Mouse (Mus musculus) midbrain, embryonic 16.5 days (tissue): ENCODE measurements at regions not wholly inside any gene's neighbourhood (a gene's known extent, or its start where the extent isn't known, plus 50 kb on each side); places are given as distances from the start of the nearest gene placed in this dataset.

ENCODE experiments used
- ATAC-seq: fragments of 200-750 bp; cut with Nextera tagmentation; 2 replicates; pipeline ENCODE4 v1.8.0; 2017; ENCODE audit warnings: moderate TSS enrichment
- H3K27ac ChIP-seq: fragments of 300-500 bp; sonication (generic); 2 replicates; pipeline ENCODE4 v1.5.1; 2014; ENCODE audit warnings: mild to moderate bottlenecking, low read length, mixed read lengths
- H3K27me3 ChIP-seq: fragments of 300-500 bp; sonication (generic); 2 replicates; pipeline ENCODE4 v1.6.1; 2014; ENCODE audit warnings: low read depth, low read length, mixed read lengths; ENCODE audit not compliant: control insufficient read depth, insufficient read depth
- H3K36me3 ChIP-seq: fragments of 300-500 bp; sonication (generic); 2 replicates; pipeline ENCODE4 v1.6.1; 2014; ENCODE audit warnings: mild to moderate bottlenecking, low read length, moderate library complexity, mixed read lengths; ENCODE audit not compliant: control insufficient read depth, insufficient read depth
- H3K4me1 ChIP-seq: fragments of 300-500 bp; sonication (generic); 2 replicates; pipeline ENCODE4 v1.6.1; 2014; ENCODE audit warnings: mild to moderate bottlenecking, low read length, mixed read lengths; ENCODE audit not compliant: control insufficient read depth, insufficient read depth
- H3K4me2 ChIP-seq: fragments of 300-500 bp; sonication (generic); 2 replicates; pipeline ENCODE4 v1.6.1; 2014; ENCODE audit warnings: mild to moderate bottlenecking, low read length, mixed read lengths
- H3K4me3 ChIP-seq: fragments of 300-500 bp; sonication (generic); 2 replicates; pipeline ENCODE4 v1.5.1; 2014; ENCODE audit warnings: low read depth, mild to moderate bottlenecking, low read length, moderate library complexity, mixed read lengths
- H3K9ac ChIP-seq: fragments of 300-500 bp; sonication (generic); 2 replicates; pipeline ENCODE4 v1.6.1; 2014; ENCODE audit warnings: low read depth, low read length, mixed read lengths
- H3K9me3 ChIP-seq: fragments of 300-500 bp; sonication (generic); replicated peaks from 2 replicates; pipeline ENCODE4 v1.6.1; 2014; ENCODE audit warnings: mild to moderate bottlenecking, low read length, mixed read lengths; ENCODE audit not compliant: control insufficient read depth, poor library complexity, severe bottlenecking
- WGBS: fragments of 180-500 bp; shearing (Covaris S2); extraction: QIAGEN DNeasy Blood & Tissue Kit; methylation state at CpG from one replicate; pipeline ENCODE4 v1.1.7; 2014; 5-methylcytosine and 5-hydroxymethylcytosine counted together

DNA sequence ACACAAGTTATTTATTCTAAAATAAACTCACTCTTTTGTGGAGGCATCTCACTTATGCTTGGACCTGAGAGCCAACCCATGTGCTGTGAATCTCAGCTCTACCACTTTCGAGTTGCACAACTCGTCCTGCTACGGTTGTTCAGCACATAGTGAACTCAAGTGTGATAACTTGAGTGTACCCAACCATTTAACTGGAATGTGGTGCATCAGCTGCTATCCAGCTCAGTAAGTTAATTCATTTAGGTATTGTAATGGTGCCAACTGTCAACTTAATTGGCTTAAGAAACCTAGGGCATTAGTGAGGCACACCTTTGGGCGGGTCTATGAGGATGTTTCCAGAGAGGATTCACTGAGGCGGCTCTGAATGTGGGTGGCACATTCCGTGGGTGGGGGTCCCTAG lies 221.6 kb upstream of the Egln3 start:
- no peaks in the 10 kb centered on the region for H3K9me3 ChIP-seq
- no peaks in the 10 kb centered on the region for H3K4me1 ChIP-seq
- no peak overlapping the region for H3K4me3 ChIP-seq
- ATAC-seq = no peak
- H3K9ac ChIP-seq = no peak overlapping the region
- WGBS = 85% methylated on average over 6 of the region's 6 CpGs
- no peak overlapping the region for H3K27ac ChIP-seq
- H3K27me3 ChIP-seq = no peaks in the 10 kb centered on the region
- no peak overlapping the region for H3K4me2 ChIP-seq
- H3K36me3 ChIP-seq = no peaks in the 10 kb centered on the region

DNA sequence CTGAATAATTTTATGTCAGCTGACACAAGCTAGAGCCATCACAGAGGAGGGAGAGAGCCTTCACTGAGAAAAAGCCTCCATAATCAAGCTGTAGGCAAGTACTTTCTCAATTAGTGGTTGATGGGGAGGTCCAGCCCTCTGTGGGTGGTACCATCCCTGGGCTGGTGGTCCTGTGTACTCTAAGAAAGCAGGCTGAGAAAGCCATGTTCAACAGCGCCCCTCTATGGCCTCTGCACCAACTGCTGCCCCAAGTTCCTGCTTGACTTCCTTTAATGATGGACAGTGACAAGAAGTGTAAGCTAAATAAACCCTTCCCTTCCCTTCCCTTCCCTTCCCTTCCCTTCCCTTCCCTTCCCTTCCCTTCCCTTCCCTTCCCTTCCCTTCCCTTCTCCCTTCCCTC lies 211.2 kb upstream of the Egln3 start:
- Histone ChIP-seq H3K27me3 (no peaks in the 10 kb centered on the region), H3K4me2 (no peak overlapping the region)
- WGBS = 29% methylated on average over 1 of the region's 1 CpGs

DNA sequence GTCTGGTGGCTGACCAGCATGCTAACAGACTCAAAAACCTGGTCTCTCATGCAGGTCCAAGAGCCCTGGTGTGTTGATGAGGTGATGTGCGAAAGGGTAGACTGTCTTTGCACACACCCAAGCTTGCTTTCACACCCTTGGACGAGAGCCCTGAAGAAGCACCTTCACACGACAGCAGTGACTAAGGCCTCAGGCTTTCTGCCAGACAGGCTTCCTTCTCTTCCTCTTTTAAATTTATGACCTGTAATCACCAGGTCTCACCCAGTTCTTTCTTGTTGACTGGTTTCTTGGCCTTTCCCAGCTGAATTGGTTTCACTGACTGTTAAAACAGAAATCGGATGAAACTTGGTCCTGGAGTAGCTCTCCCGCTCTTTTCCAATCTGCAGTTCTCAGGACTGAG lies 210.5 kb upstream of the Egln3 start:
- Histone ChIP-seq H3K9ac (no peak overlapping the region), H3K27ac (no peak overlapping the region), H3K36me3 (no peaks in the 10 kb centered on the region), H3K27me3 (no peaks in the 10 kb centered on the region), H3K4me1 (no peaks in the 10 kb centered on the region), H3K4me3 (no peak overlapping the region), H3K9me3 (no peaks in the 10 kb centered on the region), H3K4me2 (no peak overlapping the region)
- WGBS = 92% methylated on average over 5 of the region's 5 CpGs
- ATAC-seq = no peak

More for the DNA sequence above, 211.2 kb upstream of the Egln3 start:
- Histone ChIP-seq H3K4me1 (no peaks in the 10 kb centered on the region), H3K9me3 (no peaks in the 10 kb centered on the region), H3K27ac (no peak overlapping the region), H3K36me3 (no peaks in the 10 kb centered on the region), H3K4me3 (no peak overlapping the region), H3K9ac (no peak overlapping the region)
- no peak for ATAC-seq

DNA sequence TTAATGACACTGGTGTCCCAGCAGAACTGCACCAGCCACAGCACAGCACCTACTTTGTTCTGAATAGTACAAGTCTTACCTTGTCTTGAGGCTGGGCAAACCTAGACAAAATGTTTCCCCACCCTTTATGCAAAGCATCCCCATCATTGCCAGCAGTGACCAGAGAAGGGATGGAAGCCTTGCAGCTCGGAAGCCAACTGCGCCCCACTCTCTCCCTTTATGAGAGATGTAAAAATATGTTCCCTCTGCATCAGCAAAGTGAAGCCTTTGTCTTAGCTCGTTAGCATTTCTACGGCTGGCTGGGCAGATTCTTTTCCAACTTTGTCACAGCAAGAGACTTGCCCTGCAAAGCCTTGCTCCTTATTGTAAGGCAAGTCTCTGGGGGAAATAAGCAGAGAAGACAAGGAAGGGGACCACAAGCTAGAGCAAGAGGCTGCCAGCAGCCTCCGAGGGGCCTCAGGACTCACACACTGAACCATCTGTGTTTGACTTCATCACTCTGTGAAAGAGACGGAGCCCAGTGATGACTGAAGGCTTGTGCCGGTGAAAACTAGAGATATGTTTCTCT lies 206.5 kb upstream of the Egln3 start:
- no peak for ATAC-seq

DNA sequence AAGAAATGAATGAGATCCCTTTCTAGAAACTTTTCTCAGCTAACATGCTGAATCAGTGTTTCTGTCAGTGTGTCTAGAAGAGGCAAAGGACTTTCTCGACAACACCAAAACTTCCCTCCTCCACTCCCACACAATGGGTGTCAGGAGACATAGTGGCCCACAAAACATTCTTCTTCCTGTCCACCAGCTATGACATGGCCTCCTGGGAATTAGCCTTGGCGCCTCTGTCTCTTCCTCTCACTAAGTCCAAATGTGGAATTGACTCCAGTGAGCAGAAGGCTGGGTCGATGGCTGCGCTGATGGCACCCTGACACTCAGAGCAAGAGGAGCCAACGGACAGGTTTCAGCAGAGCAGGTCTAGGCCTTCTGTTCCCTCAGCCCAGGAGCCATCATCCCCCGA lies 205.2 kb upstream of the Egln3 start:
- H3K27me3 ChIP-seq = no peaks in the 10 kb centered on the region
- peaks cover 4% of the 10 kb centered on the region for H3K4me1 ChIP-seq
- 82% methylated on average over 6 of the region's 6 CpGs for WGBS
- H3K27ac ChIP-seq = no peak overlapping the region
- no peaks in the 10 kb centered on the region for H3K36me3 ChIP-seq
- H3K4me3 ChIP-seq = no peak overlapping the region
- no peak overlapping the region for H3K4me2 ChIP-seq
- ATAC-seq = no peak
- H3K9me3 ChIP-seq = no peaks in the 10 kb centered on the region
- no peak overlapping the region for H3K9ac ChIP-seq

More for the DNA sequence above, 206.5 kb upstream of the Egln3 start:
- Histone ChIP-seq H3K9ac (no peak overlapping the region), H3K27ac (no peak overlapping the region), H3K4me3 (no peak overlapping the region), H3K9me3 (no peaks in the 10 kb centered on the region), H3K27me3 (no peaks in the 10 kb centered on the region), H3K4me2 (no peak overlapping the region), H3K36me3 (no peaks in the 10 kb centered on the region), H3K4me1 (peaks cover under 1% of the 10 kb centered on the region)
- 26% methylated on average over 7 of the region's 7 CpGs for WGBS

DNA sequence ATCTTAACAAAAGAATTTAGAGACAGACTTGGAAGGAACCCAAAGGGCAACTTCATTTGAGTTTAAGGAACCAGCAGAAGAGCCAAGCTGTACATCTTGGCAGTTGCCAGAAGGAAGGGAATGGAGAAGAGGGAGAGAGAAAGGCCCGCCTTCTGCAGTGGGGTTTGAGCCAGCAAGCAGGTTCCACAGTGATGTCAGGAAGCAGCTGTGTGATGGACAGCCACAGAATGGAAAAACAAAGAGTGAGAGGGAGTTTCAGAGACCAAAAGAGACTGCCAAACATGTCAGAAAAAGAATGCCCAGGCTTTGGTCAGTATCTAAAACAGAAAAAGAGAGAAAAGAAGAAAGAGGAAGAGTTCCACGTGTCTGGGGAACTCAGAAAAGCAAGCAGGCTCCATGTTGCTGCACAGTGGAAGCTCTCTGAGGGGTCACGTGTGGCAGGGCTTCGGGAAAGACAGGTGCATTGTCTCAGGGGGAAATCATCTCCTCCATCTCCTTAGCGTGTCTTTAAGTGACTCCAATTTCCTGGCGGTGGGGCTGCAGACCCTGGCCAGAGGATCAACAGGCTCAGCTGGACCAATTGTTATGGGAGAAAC lies 203.7 kb upstream of the Egln3 start:
- H3K27me3 ChIP-seq = no peaks in the 10 kb centered on the region
- ATAC-seq = no peak
- H3K9me3 ChIP-seq = no peaks in the 10 kb centered on the region
- H3K4me2 ChIP-seq = no peak overlapping the region
- no peak overlapping the region for H3K27ac ChIP-seq
- no peak overlapping the region for H3K9ac ChIP-seq
- peaks cover 4% of the 10 kb centered on the region for H3K4me1 ChIP-seq
- H3K4me3 ChIP-seq = no peak overlapping the region
- WGBS = 63% methylated on average over 6 of the region's 6 CpGs
- H3K36me3 ChIP-seq = no peaks in the 10 kb centered on the region

DNA sequence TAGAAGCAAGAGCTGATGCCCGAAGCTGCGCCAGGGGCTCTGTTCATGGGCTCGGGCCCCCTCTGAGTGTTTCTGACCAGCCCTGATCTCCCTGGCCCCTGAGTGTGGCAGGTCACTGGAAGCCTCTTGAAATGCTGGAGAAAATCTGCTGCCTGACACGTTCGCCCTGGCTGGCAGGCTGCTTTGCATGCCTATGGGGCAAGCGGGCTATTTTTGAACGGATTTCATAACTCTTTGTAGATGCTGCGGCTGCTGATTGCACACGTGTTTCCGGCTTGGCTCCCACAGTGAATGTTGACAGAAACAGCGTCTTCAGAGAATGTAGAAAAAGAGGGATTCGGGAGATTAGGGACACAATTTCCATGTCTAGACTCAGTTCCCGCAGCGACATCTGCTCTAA lies 201.4 kb upstream of the Egln3 start:
- no peak for ATAC-seq
- 25% methylated on average over 14 of the region's 14 CpGs for WGBS
- H3K4me3 ChIP-seq = peak overlapping the region; percentile 15; the same call in 1 of the 2 replicates

DNA sequence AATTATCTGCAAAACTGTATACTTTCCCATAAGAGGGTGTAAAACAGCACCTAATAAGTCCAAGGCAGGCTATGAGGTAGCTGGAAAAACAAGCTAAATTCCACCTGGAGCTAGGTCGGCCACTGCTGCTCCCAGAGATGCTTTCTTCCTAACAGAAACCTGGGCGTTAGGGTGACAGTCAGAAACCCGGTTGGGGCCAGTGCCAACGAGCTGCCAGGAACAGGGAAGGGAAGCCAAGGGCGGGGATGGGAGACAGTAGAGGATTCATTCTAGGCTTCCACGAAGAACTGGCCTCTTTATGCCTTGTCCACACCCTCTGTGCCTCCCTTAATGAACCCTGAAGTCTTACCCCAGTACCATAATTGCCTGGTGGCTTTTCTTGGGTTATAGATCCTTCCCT lies 198.9 kb upstream of the Egln3 start:
- H3K4me3 ChIP-seq = no peak overlapping the region
- H3K36me3 ChIP-seq = no peaks in the 10 kb centered on the region
- 93% methylated on average over 6 of the region's 6 CpGs for WGBS
- H3K27me3 ChIP-seq = no peaks in the 10 kb centered on the region
- H3K9ac ChIP-seq = no peak overlapping the region
- ATAC-seq = no peak
- H3K4me1 ChIP-seq = peaks cover 4% of the 10 kb centered on the region
- H3K9me3 ChIP-seq = 0 out of 2 replicates have a peak, but pooled peaks cover 4% of the 10 kb centered on the region
- H3K4me2 ChIP-seq = no peak overlapping the region
- no peak overlapping the region for H3K27ac ChIP-seq

More for the DNA sequence above, 201.4 kb upstream of the Egln3 start:
- Histone ChIP-seq H3K36me3 (no peaks in the 10 kb centered on the region), H3K27ac (no peak overlapping the region), H3K4me1 (peaks cover 4% of the 10 kb centered on the region), H3K27me3 (no peaks in the 10 kb centered on the region), H3K4me2 (peak overlapping the region; percentile 48), H3K9ac (peak overlapping the region; percentile 44; the same call in 1 of the 2 replicates), H3K9me3 (0 out of 2 replicates have a peak, but pooled peaks cover 4% of the 10 kb centered on the region)

DNA sequence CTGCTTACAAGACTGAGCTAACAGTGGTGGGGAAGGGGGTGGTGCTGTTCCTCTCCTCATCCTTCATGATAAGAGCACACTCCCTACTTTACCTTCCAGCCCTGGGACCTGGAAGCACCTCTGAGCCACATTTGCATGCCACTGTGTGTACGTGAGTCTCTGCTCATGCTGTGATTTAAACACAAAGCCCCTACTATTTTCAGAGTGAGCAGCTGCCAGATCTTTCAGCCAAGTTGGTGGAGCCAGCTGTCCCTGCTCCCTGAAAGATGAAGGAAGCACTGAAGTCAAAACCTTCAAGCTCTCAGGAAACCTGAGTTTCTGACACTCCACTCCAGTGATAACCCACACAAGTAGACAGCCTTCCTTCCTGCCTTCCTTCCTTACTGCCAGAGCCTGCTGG lies 198.0 kb upstream of the Egln3 start:
- peaks cover 4% of the 10 kb centered on the region for H3K4me1 ChIP-seq
- 0 out of 2 replicates have a peak, but pooled peaks cover 4% of the 10 kb centered on the region for H3K9me3 ChIP-seq
- H3K4me3 ChIP-seq = no peak overlapping the region

More for the DNA sequence above, 198.0 kb upstream of the Egln3 start:
- ATAC-seq = no peak
- H3K36me3 ChIP-seq = no peaks in the 10 kb centered on the region
- no peak overlapping the region for H3K9ac ChIP-seq
- H3K27ac ChIP-seq = no peak overlapping the region
- H3K4me2 ChIP-seq = no peak overlapping the region
- WGBS = 58% methylated on average over 1 of the region's 1 CpGs
- no peaks in the 10 kb centered on the region for H3K27me3 ChIP-seq
